Mouse (Mus musculus) forebrain, embryonic 15.5 days (tissue): Measurements from ENCODE around the gene Chrne. TPM values are rescaled to one million over a fixed set of nuclear protein-coding genes. Genes with fewer than 3 reads are reported as not detected.
"Not testable (repeated sequence)": the region's sequence is repeated elsewhere in the genome, so short reads cannot be mapped to it uniquely, and the experiment has no call there.

Source experiments
- ATAC-seq: fragments of 200-750 bp; cut with Nextera tagmentation; replicated peaks from 2 replicates; pipeline ENCODE4 v1.8.0; 2017; ENCODE audit warnings: mild to moderate bottlenecking, moderate TSS enrichment, moderate library complexity
- H3K27ac ChIP-seq: fragments of 300-500 bp; sonication (generic); replicated peaks from 2 replicates; pipeline ENCODE4 v1.5.1; 2015; ENCODE audit warnings: mild to moderate bottlenecking, inconsistent platforms
- H3K27me3 ChIP-seq: fragments of 300-500 bp; sonication (generic); 2 replicates; pipeline ENCODE4 v1.6.1; 2015; ENCODE audit warnings: inconsistent platforms
- H3K36me3 ChIP-seq: fragments of 300-500 bp; sonication (generic); 2 replicates; pipeline ENCODE4 v1.6.1; 2015; ENCODE audit warnings: mild to moderate bottlenecking, inconsistent platforms
- H3K4me1 ChIP-seq: fragments of 300-500 bp; sonication (generic); 2 replicates; pipeline ENCODE4 v1.6.1; 2015; ENCODE audit warnings: inconsistent platforms
- H3K4me2 ChIP-seq: fragments of 300-500 bp; sonication (generic); replicated peaks from 2 replicates; pipeline ENCODE4 v1.6.1; 2015; ENCODE audit warnings: mild to moderate bottlenecking, inconsistent platforms
- H3K4me3 ChIP-seq: fragments of 300-500 bp; sonication (generic); 2 replicates; pipeline ENCODE4 v1.5.1; 2015; ENCODE audit warnings: mild to moderate bottlenecking, inconsistent platforms
- H3K9ac ChIP-seq: fragments of 300-500 bp; sonication (generic); replicated peaks from 2 replicates; pipeline ENCODE4 v1.6.1; 2015; ENCODE audit warnings: mild to moderate bottlenecking, inconsistent platforms
- H3K9me3 ChIP-seq: fragments of 300-500 bp; sonication (generic); 2 replicates; pipeline ENCODE4 v1.6.1; 2016; ENCODE audit warnings: inconsistent platforms
- WGBS: fragments of 180-500 bp; shearing (Covaris S2); methylation state at CpG from one replicate; pipeline ENCODE4 v1.1.7; 2015; ENCODE audit warnings: mixed read lengths; 5-methylcytosine and 5-hydroxymethylcytosine counted together
- polyA plus RNA-seq: library from polyadenylated mRNA; unstranded; fragments of >200 nt; fragmentation: Nextera tagmentation; extraction: Ambion mirVana; gene quantifications from 2 replicates; pipeline ENCODE4 v1.2.1, GENCODE M21; 2015

Chrne gene
- polyA plus RNA-seq, 1 experiment from 2014 or later, result 0.34 TPM

DNA sequence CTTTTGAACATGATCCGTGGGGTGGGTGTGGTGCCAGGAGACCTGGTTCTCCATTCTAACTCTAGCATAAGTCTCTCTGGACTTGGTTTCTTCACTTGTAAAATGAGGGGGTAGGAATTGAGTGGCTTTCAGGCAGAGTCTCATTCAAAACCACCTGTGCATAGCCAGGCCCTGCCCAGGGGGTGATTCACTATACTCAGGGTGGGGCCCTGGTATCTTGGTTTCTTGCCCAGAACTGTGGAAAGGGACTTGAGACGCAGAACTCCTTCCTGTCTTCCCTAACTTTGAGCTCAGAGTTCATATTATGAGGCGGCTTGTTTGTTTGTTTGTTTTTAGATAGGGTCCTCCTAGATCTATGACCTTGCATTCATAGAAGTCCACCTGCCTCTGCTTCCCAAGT is 41.8 kb downstream of the Chrne start:
- 76% methylated on average over 3 of the region's 3 CpGs for WGBS
- no peaks in the 10 kb centered on the region for H3K9me3 ChIP-seq
- peaks cover 39% of the 10 kb centered on the region for H3K4me1 ChIP-seq
- H3K36me3 ChIP-seq, result no peaks in the 10 kb centered on the region
- ATAC-seq, result no peak
- H3K27me3 ChIP-seq, result no peaks in the 10 kb centered on the region
- no peak overlapping the region for H3K9ac ChIP-seq
- no peak overlapping the region for H3K27ac ChIP-seq
- H3K4me2 ChIP-seq, result no peak overlapping the region
- no peak overlapping the region for H3K4me3 ChIP-seq

- H3K4me3 ChIP-seq, result no peak overlapping the region
- no peak overlapping the region for H3K4me2 ChIP-seq
- 20% methylated on average over 6 of the region's 6 CpGs for WGBS
- no peak overlapping the region for H3K9ac ChIP-seq
- no peaks in the 10 kb centered on the region for H3K9me3 ChIP-seq
- peak overlapping the region; percentile 57 for H3K27ac ChIP-seq
- H3K4me1 ChIP-seq, result peaks cover 28% of the 10 kb centered on the region
- ATAC-seq, result no peak
- no peaks in the 10 kb centered on the region for H3K27me3 ChIP-seq
- H3K36me3 ChIP-seq, result no peaks in the 10 kb centered on the region
Observed at GRCm38 (mm10) chr11:70573872-70574271, 45.1 kb downstream of the Chrne start.

DNA sequence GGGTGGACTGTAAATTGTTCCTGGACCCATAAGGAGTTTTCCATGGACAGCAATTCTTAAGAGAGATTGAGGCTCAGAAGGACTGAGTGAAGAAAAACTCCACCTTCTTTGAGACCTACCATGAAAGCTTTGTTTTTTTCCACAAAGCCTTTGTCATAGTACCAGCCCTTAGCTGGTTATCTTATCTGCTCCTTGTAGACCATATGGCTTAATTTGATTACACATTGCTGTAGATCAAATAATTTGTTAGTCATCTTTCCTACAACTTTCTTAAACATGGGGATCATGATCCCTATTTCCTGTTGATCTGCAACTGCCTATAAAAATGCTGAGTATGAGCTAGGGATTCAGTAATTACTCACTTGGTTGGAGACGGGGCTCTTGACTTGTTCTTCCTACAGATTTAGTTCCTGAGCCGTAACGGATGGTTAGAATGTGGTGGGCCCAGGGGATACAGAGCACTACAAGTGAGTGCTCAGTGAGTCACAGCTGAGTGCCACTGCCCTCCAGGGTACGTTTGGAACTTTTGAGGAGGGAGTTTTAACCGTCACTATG is 46.6 kb downstream of the Chrne start:
- no peaks in the 10 kb centered on the region for H3K27me3 ChIP-seq
- 75% methylated on average over 5 of the region's 5 CpGs for WGBS
- H3K4me3 ChIP-seq, result no peak overlapping the region
- no peak overlapping the region for H3K27ac ChIP-seq
- H3K4me1 ChIP-seq, result peaks cover 15% of the 10 kb centered on the region
- no peaks in the 10 kb centered on the region for H3K36me3 ChIP-seq
- H3K4me2 ChIP-seq, result no peak overlapping the region
- H3K9me3 ChIP-seq, result no peaks in the 10 kb centered on the region
- no peak overlapping the region for H3K9ac ChIP-seq
- ATAC-seq, result no peak

GRCm38 (mm10) chr11:70571641-70572040 is 47.4 kb downstream of the Chrne start:
- H3K4me3 ChIP-seq, result no peak overlapping the region

GRCm38 (mm10) chr11:70570614-70571013 is 48.4 kb downstream of the Chrne start:
- not testable (repeated sequence) for ATAC-seq, H3K9me3 ChIP-seq, H3K36me3 ChIP-seq, H3K4me1 ChIP-seq, H3K4me3 ChIP-seq, H3K27ac ChIP-seq, H3K27me3 ChIP-seq, H3K4me2 ChIP-seq, H3K9ac ChIP-seq
- WGBS, result 97% methylated on average over 1 of the region's 1 CpGs

More at GRCm38 (mm10) chr11:70571641-70572040, 47.4 kb downstream of the Chrne start:
- no peak for ATAC-seq
- H3K27ac ChIP-seq, result no peak overlapping the region
- no peaks in the 10 kb centered on the region for H3K9me3 ChIP-seq
- H3K4me2 ChIP-seq, result no peak overlapping the region
- peaks cover 8% of the 10 kb centered on the region for H3K4me1 ChIP-seq
- 97% methylated on average over 1 of the region's 1 CpGs for WGBS
- no peaks in the 10 kb centered on the region for H3K36me3 ChIP-seq
- H3K9ac ChIP-seq, result no peak overlapping the region
- H3K27me3 ChIP-seq, result no peaks in the 10 kb centered on the region

DNA sequence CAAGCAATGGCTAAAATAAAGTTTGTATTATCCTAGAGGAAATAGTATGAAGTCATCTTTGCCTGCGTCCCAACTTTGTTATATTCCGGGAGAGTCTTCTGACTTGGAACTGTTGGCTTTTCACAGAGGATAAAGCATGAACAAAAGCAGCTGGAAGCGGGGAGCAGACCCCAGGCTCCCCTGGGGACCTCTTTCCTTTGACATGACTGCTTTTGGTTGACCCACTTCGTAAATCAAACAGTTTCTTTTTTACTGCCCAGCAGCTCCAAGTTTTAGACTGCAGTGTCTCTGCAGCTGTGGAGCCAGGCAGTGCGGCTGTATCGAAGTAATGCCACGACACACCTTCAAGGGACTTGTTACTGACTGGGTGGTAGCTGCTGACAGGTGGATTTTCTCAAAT is 52.4 kb downstream of the Chrne start:
- Histone ChIP-seq H3K9me3 (no peaks in the 10 kb centered on the region), H3K4me2 (no peak overlapping the region), H3K4me1 (peaks cover 33% of the 10 kb centered on the region), H3K27ac (no peak overlapping the region), H3K27me3 (no peaks in the 10 kb centered on the region), H3K36me3 (no peaks in the 10 kb centered on the region), H3K9ac (no peak overlapping the region), H3K4me3 (no peak overlapping the region)
- no peak for ATAC-seq
- 70% methylated on average over 7 of the region's 7 CpGs for WGBS

Other genes with a start within 250 kb of the Chrne start
- gene Pelp1, start 209.2 kb downstream of the Chrne start, polyA plus RNA-seq, result 33.4 and 37.2 TPM in 2 replicates
- 38.1 and 38.4 TPM in 2 replicates for gene Arrb2, start 186.6 kb downstream of the Chrne start, polyA plus RNA-seq
- gene Med11, start 167.3 kb downstream of the Chrne start, polyA plus RNA-seq, result 40.2 and 45.0 TPM in 2 replicates
- gene Zmynd15, start 159.8 kb downstream of the Chrne start, polyA plus RNA-seq, result 0.52 and 0.56 TPM in 2 replicates
- 1.4 and 1.9 TPM in 2 replicates for gene Cxcl16, start 159.2 kb downstream of the Chrne start, polyA plus RNA-seq
- 1.0 and 2.0 TPM in 2 replicates for gene Tm4sf5, start 114.0 kb downstream of the Chrne start, polyA plus RNA-seq
- 0.29 and 0.36 TPM in 2 replicates for gene Vmo1, start 104.6 kb downstream of the Chrne start, polyA plus RNA-seq
- 0.14 TPM in 1 of 2 replicates, not detected in the other for gene Gltpd2, start 100.0 kb downstream of the Chrne start, polyA plus RNA-seq
- gene Psmb6, start 93.8 kb downstream of the Chrne start, polyA plus RNA-seq, result 750 and 789 TPM in 2 replicates
- not detected in 2 replicates for gene Gm40193, start 86.3 kb downstream of the Chrne start, polyA plus RNA-seq
- gene Pld2, start 79.2 kb downstream of the Chrne start, polyA plus RNA-seq, result 7.0 and 8.2 TPM in 2 replicates
- gene Mink1, start 56.3 kb downstream of the Chrne start, polyA plus RNA-seq, result 14.3 and 15.6 TPM in 2 replicates
- gene 4930544D05Rik, start 3.4 kb downstream of the Chrne start, polyA plus RNA-seq, result not detected in 2 replicates
- 0.08 and 0.24 TPM in 2 replicates for gene Gp1ba, start 19.9 kb upstream of the Chrne start, polyA plus RNA-seq
- gene Rnf167, start 28.0 kb upstream of the Chrne start, polyA plus RNA-seq, result 126 and 130 TPM in 2 replicates
- gene Slc25a11, start 28.3 kb upstream of the Chrne start, polyA plus RNA-seq, result 167 and 168 TPM in 2 replicates
- 683 and 724 TPM in 2 replicates for gene Pfn1, start 35.4 kb upstream of the Chrne start, polyA plus RNA-seq
- 6.3 and 8.4 TPM in 2 replicates for gene Eno3, start 38.0 kb upstream of the Chrne start, polyA plus RNA-seq
- 148 and 153 TPM in 2 replicates for gene Spag7, start 50.2 kb upstream of the Chrne start, polyA plus RNA-seq
- 17.0 and 17.6 TPM in 2 replicates for gene Camta2, start 68.9 kb upstream of the Chrne start, polyA plus RNA-seq
- gene Inca1, start 80.9 kb upstream of the Chrne start, polyA plus RNA-seq, result 0.69 and 1.5 TPM in 2 replicates
- 1.4 and 1.5 TPM in 2 replicates for gene Kif1c, start 81.3 kb upstream of the Chrne start, polyA plus RNA-seq
- 15.5 and 16.9 TPM in 2 replicates for gene Zfp3, start 145.0 kb upstream of the Chrne start, polyA plus RNA-seq
- not detected in 2 replicates for gene Scimp, start 193.4 kb upstream of the Chrne start, polyA plus RNA-seq
- gene Rabep1, start 225.6 kb upstream of the Chrne start, polyA plus RNA-seq, result 85.1 and 87.4 TPM in 2 replicates